Mouse (Mus musculus) hindbrain, postnatal 0 days (tissue): ENCODE results near the gene Cnst. TPM values are rescaled to one million over a fixed set of nuclear protein-coding genes. Genes with fewer than 3 reads are reported as not detected.

ENCODE experiments used
- ATAC-seq: fragments of 200-750 bp; cut with Nextera tagmentation; 2 replicates; pipeline ENCODE4 v1.8.0; 2017; ENCODE audit warnings: mild to moderate bottlenecking, moderate TSS enrichment, moderate library complexity
- DNase-seq: peaks from one replicate; pipeline ENCODE4 v3.0.0-alpha.2; 2015; ENCODE audit warnings: low spot score
- H3K27ac ChIP-seq: fragments of 300-500 bp; sonication (generic); 2 replicates; pipeline ENCODE4 v1.5.1; 2014; ENCODE audit warnings: mild to moderate bottlenecking
- H3K27me3 ChIP-seq: fragments of 300-500 bp; sonication (generic); 2 replicates; pipeline ENCODE4 v1.6.1; 2014; ENCODE audit warnings: low read length, mixed read lengths; ENCODE audit not compliant: insufficient read depth
- H3K36me3 ChIP-seq: fragments of 300-500 bp; sonication (generic); 2 replicates; pipeline ENCODE4 v1.6.1; 2014; ENCODE audit warnings: low read length, mixed read lengths; ENCODE audit not compliant: insufficient read depth
- H3K4me1 ChIP-seq: fragments of 300-500 bp; sonication (generic); 2 replicates; pipeline ENCODE4 v1.6.1; 2014; ENCODE audit warnings: antibody characterized with exemption, low read length, mixed read lengths; ENCODE audit not compliant: insufficient read depth
- H3K4me2 ChIP-seq: fragments of 300-500 bp; sonication (generic); 2 replicates; pipeline ENCODE4 v1.6.1; 2014; ENCODE audit warnings: low read depth, mild to moderate bottlenecking, low read length, moderate library complexity, mixed read lengths
- H3K4me3 ChIP-seq: fragments of 300-500 bp; sonication (generic); 2 replicates; pipeline ENCODE4 v1.5.1; 2014; ENCODE audit warnings: low read length
- H3K9ac ChIP-seq: fragments of 300-500 bp; sonication (generic); replicated peaks from 2 replicates; pipeline ENCODE4 v1.6.1; 2014; ENCODE audit warnings: mild to moderate bottlenecking, low read length, moderate library complexity, mixed read lengths
- H3K9me3 ChIP-seq: fragments of 300-500 bp; sonication (generic); 2 replicates; pipeline ENCODE4 v1.6.1; 2016; ENCODE audit warnings: low read length, mixed read lengths
- CTCF ChIP-seq: IDR thresholded peaks from 2 replicates; pipeline ENCODE4 v1.5.1; 2016; ENCODE audit warnings: antibody characterized with exemption, control low read depth, low read depth
- WGBS: fragments of 180-500 bp; shearing (Covaris S2); extraction: QIAGEN DNeasy Blood & Tissue Kit; methylation state at CpG from one replicate; pipeline ENCODE4 v1.1.7; 2014; 5-methylcytosine and 5-hydroxymethylcytosine counted together
- polyA plus RNA-seq: library from polyadenylated mRNA; unstranded; fragments of >200 nt; fragmentation: Nextera tagmentation; extraction: Ambion mirVana; gene quantifications from 2 replicates; pipeline ENCODE4 v1.2.1, GENCODE M21; 2015
- total RNA-seq: library from RNA; depleted of rRNA; stranded (reverse); fragments of >200 nt; gene quantifications from 2 replicates; pipeline ENCODE4 v1.2.3, GENCODE M21; 2014

Cnst gene
- total and polyA plus RNA-seq, 2 experiments from 2014 or later = 16.3 to 30.2 TPM

DNA sequence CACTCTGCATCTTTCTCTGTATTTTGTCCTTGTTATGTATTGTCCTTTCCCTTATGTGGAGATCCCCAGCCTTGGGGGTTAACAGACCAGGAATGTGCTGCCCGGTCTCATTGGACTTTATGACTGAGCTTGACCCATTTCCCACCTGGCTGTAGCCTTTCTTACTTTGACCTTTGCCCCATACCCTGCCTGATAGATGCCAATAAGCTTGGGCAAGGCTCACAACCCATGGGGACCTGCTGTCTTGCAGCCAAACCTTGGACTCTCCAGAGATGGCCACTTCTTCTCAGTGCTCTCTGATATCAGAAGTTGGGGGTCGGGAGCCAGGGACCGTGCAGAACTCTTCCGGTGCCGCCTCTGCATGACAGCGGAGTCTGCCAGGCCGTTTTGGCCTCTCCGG, 62.4 kb downstream of the Cnst start:
- H3K27me3 ChIP-seq = no peaks in the 10 kb centered on the region
- H3K4me2 ChIP-seq = no peak overlapping the region
- no peak overlapping the region for H3K4me3 ChIP-seq
- H3K27ac ChIP-seq = no peak overlapping the region
- TF ChIP-seq CTCF = no peak
- WGBS = 88% methylated on average over 8 of the region's 8 CpGs
- DNase-seq (no peak), ATAC-seq (no peak)
- H3K9me3 ChIP-seq = no peaks in the 10 kb centered on the region
- H3K4me1 ChIP-seq = no peaks in the 10 kb centered on the region
- peaks cover 8% of the 10 kb centered on the region for H3K36me3 ChIP-seq
- H3K9ac ChIP-seq = no peak overlapping the region

DNA sequence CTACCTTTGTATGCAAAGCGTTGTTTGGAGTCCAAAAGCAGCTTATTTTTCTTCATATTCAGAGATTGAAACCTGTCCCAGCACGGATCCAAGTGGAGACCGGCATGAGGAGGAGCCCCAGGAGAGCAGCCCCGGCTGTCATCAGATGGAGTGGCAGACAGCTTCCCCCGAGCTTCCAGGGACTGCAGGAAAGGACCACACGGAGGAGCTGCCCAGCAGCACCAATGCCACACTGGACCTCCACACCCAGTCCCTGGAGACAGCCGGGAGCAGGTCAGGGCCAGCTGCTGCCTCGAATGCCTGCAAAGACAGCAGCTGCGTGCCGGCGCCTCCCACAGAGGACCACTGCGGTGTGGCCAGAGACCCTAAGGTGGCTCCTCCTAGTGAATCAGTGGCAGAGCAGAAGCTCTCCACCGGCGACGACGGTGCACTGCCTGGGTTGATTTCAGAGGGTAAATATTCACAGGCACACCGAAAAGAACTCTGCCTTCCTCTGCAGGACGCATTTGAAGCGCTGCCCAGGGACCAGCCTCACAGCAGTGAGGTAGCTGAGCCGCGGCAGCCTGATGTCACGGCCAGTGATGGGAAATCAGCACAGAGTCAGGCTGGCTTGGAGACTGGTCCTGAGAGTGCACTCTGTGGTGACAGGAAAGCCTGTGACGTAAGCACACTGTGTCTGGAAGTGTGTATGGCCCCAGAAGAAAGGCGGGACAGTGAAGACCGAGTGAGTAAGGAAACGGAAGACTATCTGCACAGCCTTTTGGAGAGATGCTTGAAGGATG, 63.7 kb downstream of the Cnst start:
- DNase-seq (no peak), ATAC-seq (no peak)
- no peaks in the 10 kb centered on the region for H3K4me1 ChIP-seq
- TF ChIP-seq CTCF = no peak
- peaks cover 8% of the 10 kb centered on the region for H3K36me3 ChIP-seq
- no peak overlapping the region for H3K4me3 ChIP-seq
- H3K4me2 ChIP-seq = no peak overlapping the region
- H3K27ac ChIP-seq = no peak overlapping the region
- no peaks in the 10 kb centered on the region for H3K27me3 ChIP-seq
- H3K9me3 ChIP-seq = no peaks in the 10 kb centered on the region
- WGBS = 44% methylated on average over 26 of the region's 26 CpGs
- H3K9ac ChIP-seq = no peak overlapping the region

GRCm38 (mm10) chr1:179611182-179611581, 65.0 kb downstream of the Cnst start:
- Histone ChIP-seq H3K4me3 (no peak overlapping the region), H3K27me3 (no peaks in the 10 kb centered on the region), H3K4me2 (no peak overlapping the region), H3K9me3 (no peaks in the 10 kb centered on the region), H3K4me1 (no peaks in the 10 kb centered on the region), H3K9ac (no peak overlapping the region), H3K27ac (no peak overlapping the region), H3K36me3 (peaks cover 8% of the 10 kb centered on the region)
- 59% methylated on average over 5 of the region's 5 CpGs for WGBS
- DNase-seq = no peak
- no peak for TF ChIP-seq CTCF
- ATAC-seq = no peak

DNA sequence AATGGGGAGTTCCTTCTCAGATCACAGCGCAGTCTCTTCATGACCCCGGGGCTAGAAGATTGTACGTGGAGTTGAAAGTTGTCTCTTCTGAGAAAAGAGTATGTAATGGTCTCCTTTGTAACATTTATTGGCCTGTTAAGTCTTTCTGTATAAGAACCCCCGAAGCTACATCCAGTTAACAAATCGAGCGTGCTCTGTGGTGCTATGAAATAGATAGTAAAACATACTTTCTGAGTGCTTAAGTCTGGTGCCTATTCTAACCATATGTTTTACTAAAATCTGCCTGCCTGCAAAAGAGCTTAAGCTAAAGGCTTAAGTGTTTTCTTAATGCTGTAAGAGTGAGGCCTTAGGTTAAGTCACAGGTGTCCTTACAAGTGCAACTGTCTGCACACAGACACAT, 66.2 kb downstream of the Cnst start:
- H3K27ac ChIP-seq = no peak overlapping the region
- H3K9me3 ChIP-seq = no peaks in the 10 kb centered on the region
- peaks cover 8% of the 10 kb centered on the region for H3K36me3 ChIP-seq
- WGBS = 91% methylated on average over 6 of the region's 6 CpGs
- DNase-seq (no peak), ATAC-seq (no peak)
- no peak for TF ChIP-seq CTCF
- no peaks in the 10 kb centered on the region for H3K27me3 ChIP-seq
- no peak overlapping the region for H3K4me2 ChIP-seq
- H3K4me1 ChIP-seq = no peaks in the 10 kb centered on the region
- no peak overlapping the region for H3K9ac ChIP-seq
- H3K4me3 ChIP-seq = no peak overlapping the region

- no peak overlapping the region for H3K9ac ChIP-seq
- H3K27ac ChIP-seq = no peak overlapping the region
- H3K4me1 ChIP-seq = no peaks in the 10 kb centered on the region
- 66% methylated on average over 9 of the region's 9 CpGs for WGBS
- DNase-seq (no peak), ATAC-seq (no peak)
- no peak for TF ChIP-seq CTCF
- H3K36me3 ChIP-seq = peaks cover 8% of the 10 kb centered on the region
- no peak overlapping the region for H3K4me3 ChIP-seq
- H3K27me3 ChIP-seq = no peaks in the 10 kb centered on the region
- no peaks in the 10 kb centered on the region for H3K9me3 ChIP-seq
- H3K4me2 ChIP-seq = no peak overlapping the region
Measured at GRCm38 (mm10) chr1:179612986-179613505, 66.9 kb downstream of the Cnst start.

DNA sequence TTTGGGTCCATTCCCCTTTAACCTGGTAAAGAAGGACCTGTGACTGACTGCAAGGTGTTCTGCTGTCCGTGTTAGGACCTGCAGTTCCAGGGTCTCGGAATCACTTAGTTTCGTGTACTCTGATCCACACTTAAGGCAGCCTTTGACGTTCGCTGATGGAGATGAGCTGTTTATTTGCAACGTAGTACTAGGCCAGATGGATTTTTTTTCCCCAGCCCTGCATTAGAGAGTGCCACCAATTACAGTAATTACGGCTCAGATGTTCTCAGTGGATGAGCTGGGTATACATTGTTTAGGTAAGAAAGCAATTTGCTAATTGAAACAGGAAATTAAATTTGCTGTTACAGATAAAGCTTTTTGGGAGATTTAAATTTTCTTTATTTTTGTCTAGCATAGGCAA, 71.3 kb downstream of the Cnst start:
- H3K4me3 ChIP-seq = no peak overlapping the region
- no peak overlapping the region for H3K27ac ChIP-seq
- no peak for ATAC-seq
- H3K9me3 ChIP-seq = no peaks in the 10 kb centered on the region
- no peak for DNase-seq
- no peak overlapping the region for H3K4me2 ChIP-seq
- TF ChIP-seq CTCF = no peak
- 0 out of 2 replicates have a peak, but pooled peaks cover 5% of the 10 kb centered on the region for H3K36me3 ChIP-seq
- H3K27me3 ChIP-seq = no peaks in the 10 kb centered on the region
- no peak overlapping the region for H3K9ac ChIP-seq
- no peaks in the 10 kb centered on the region for H3K4me1 ChIP-seq
- WGBS = 88% methylated on average over 7 of the region's 7 CpGs

DNA sequence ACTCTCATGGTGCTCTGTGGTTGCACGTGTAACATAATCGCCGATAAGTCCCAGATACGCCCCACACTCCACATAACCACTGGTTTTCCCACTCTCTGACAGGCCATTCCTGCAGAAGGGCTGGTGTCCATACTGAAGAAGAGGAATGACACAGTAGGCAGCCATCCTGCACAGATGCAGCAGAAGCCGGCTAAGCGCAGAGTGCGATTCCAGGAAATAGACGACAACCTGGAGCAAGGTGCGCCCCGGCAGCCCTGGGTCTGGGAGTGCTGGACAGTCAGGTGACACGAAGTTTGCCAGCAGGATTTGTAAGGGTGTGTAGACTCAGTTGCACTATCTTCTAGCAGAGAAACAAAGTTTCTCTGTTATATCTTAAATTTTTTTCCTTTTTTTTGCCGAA, 76.5 kb downstream of the Cnst start:
- Histone ChIP-seq H3K4me1 (no peaks in the 10 kb centered on the region), H3K4me3 (no peak overlapping the region), H3K9ac (no peak overlapping the region), H3K4me2 (no peak overlapping the region), H3K27me3 (no peaks in the 10 kb centered on the region), H3K9me3 (no peaks in the 10 kb centered on the region), H3K27ac (no peak overlapping the region), H3K36me3 (peaks cover 11% of the 10 kb centered on the region)
- WGBS = 94% methylated on average over 12 of the region's 12 CpGs
- TF ChIP-seq CTCF = no peak
- ATAC-seq (no peak), DNase-seq (no peak)
